Mouse (Mus musculus) CH12.LX (cell line): Measurements from ENCODE around the gene Dlg2. TPM values are rescaled to one million over a fixed set of nuclear protein-coding genes. Genes with fewer than 3 reads are reported as not detected.

Experiments
- DNase-seq: peaks from one replicate; pipeline ENCODE4 v3.0.0-alpha.2; 2013; ENCODE audit errors: extremely low read depth
- H3K27ac ChIP-seq: 2 replicates; pipeline ENCODE4 v1.5.1; 2012; ENCODE audit warnings: low read depth, mild to moderate bottlenecking, control low read depth, moderate library complexity; ENCODE audit not compliant: insufficient read depth
- H3K27me3 ChIP-seq: replicated peaks from 2 replicates; pipeline ENCODE3; 2012; ENCODE audit warnings: inconsistent platforms
- H3K36me3 ChIP-seq, 2 experiments: replicated peaks in 1 of 2; 2 replicates each; pipeline versions ENCODE3 to v1.6.1; 2012; ENCODE audit warnings: inconsistent platforms in 1 of 2, low read length in 1 of 2, mild to moderate bottlenecking in 1 of 2, mixed read lengths in 1 of 2, moderate library complexity in 1 of 2; ENCODE audit not compliant: control insufficient read depth in 1 of 2, insufficient read depth in 1 of 2
- H3K4me1 ChIP-seq, 2 experiments: 2 replicates each; pipeline ENCODE4 v1.6.1; 2012; ENCODE audit warnings: inconsistent platforms in 1 of 2, moderate library complexity in 1 of 2; ENCODE audit not compliant: insufficient read depth in 2 of 2, control insufficient read depth in 1 of 2
- H3K4me2 ChIP-seq: 2 replicates; pipeline ENCODE4 v1.6.1; 2012; ENCODE audit warnings: low read depth, mild to moderate bottlenecking, control low read depth; ENCODE audit not compliant: poor library complexity, insufficient read depth, severe bottlenecking
- H3K4me3 ChIP-seq, 3 experiments: fragments of 150-350 bp in 1 of 3; sonication (generic) in 1 of 3; replicated peaks in 1 of 3; 2 replicates each; pipeline versions ENCODE3 to v1.5.1; 2011 to 2012; ENCODE audit warnings: low read depth in 2 of 3, low read length in 2 of 3, mild to moderate bottlenecking in 2 of 3, moderate library complexity in 2 of 3, control low read depth in 1 of 3, improper control_type of control experiment in 1 of 3, inconsistent platforms in 1 of 3, mixed read lengths in 1 of 3; ENCODE audit not compliant: poor library complexity in 1 of 3
- H3K79me2 ChIP-seq: replicated peaks from 2 replicates; pipeline ENCODE4 v1.6.1; 2012; ENCODE audit warnings: mild to moderate bottlenecking, moderate library complexity; ENCODE audit not compliant: control insufficient read depth, poor library complexity, insufficient read depth, severe bottlenecking; ENCODE audit errors: extremely low read depth
- H3K9ac ChIP-seq: 2 replicates; pipeline ENCODE4 v1.6.1; 2012; ENCODE audit warnings: low read depth, mild to moderate bottlenecking, control low read depth, moderate library complexity; ENCODE audit not compliant: insufficient read depth
- H3K9me3 ChIP-seq: replicated peaks from 2 replicates; pipeline ENCODE3; 2012; ENCODE audit warnings: low read length, inconsistent platforms, mixed read lengths
- BHLHE40 ChIP-seq: IDR thresholded peaks from 2 replicates; pipeline ENCODE4 v1.6.1; 2011; ENCODE audit warnings: mild to moderate bottlenecking, low read depth, low read length, improper control_type of control experiment
- CHD1 ChIP-seq: IDR thresholded peaks from 2 replicates; pipeline ENCODE4 v1.6.1; 2012; ENCODE audit warnings: low read depth, low read length, improper control_type of control experiment, inconsistent platforms
- CHD2 ChIP-seq: IDR thresholded peaks from 2 replicates; pipeline ENCODE4 v1.6.1; 2011; ENCODE audit warnings: low read length, improper control_type of control experiment
- CTCF ChIP-seq, 2 experiments: IDR thresholded peaks in 1 of 2; conservative IDR thresholded peaks in 1 of 2; 2 replicates each; pipeline ENCODE4 v1.5.1; 2011 to 2012; ENCODE audit warnings: low read depth in 2 of 2, low read length in 2 of 2, improper control_type of control experiment in 1 of 2, inconsistent platforms in 1 of 2, mild to moderate bottlenecking in 1 of 2, moderate library complexity in 1 of 2
- E2F4 ChIP-seq: IDR thresholded peaks from 2 replicates; pipeline ENCODE4 v1.6.1; 2011; ENCODE audit warnings: low read depth, low read length, improper control_type of control experiment; ENCODE audit not compliant: insufficient replicate concordance
- ETS1 ChIP-seq: conservative IDR thresholded peaks from 2 replicates; pipeline ENCODE4 v1.6.1; 2012; ENCODE audit warnings: low read depth, mild to moderate bottlenecking, inconsistent platforms, low read length, improper control_type of control experiment, moderate library complexity
- IRF4 ChIP-seq: IDR thresholded peaks from 2 replicates; pipeline ENCODE4 v1.6.1; 2014; ENCODE audit warnings: low read depth, mild to moderate bottlenecking, inconsistent platforms, low read length, improper control_type of control experiment
- JUN ChIP-seq: IDR thresholded peaks from 2 replicates; pipeline ENCODE4 v1.6.1; 2011; ENCODE audit warnings: low read depth, mild to moderate bottlenecking, low read length, improper control_type of control experiment, moderate library complexity; ENCODE audit not compliant: insufficient read depth
- NELFE ChIP-seq: IDR thresholded peaks from 2 replicates; pipeline ENCODE4 v1.6.1; 2011; ENCODE audit warnings: low read depth, low read length, improper control_type of control experiment
- POLR2A ChIP-seq: IDR thresholded peaks from 2 replicates; pipeline ENCODE4 v1.6.1; 2011; ENCODE audit warnings: low read depth, mild to moderate bottlenecking, improper control_type of control experiment, low read length
- POLR2AphosphoS2 ChIP-seq: IDR thresholded peaks from 2 replicates; pipeline ENCODE4 v1.6.1; 2011; ENCODE audit warnings: low read depth, low read length, improper control_type of control experiment
- RAD21 ChIP-seq: IDR thresholded peaks from 2 replicates; pipeline ENCODE4 v1.6.1; 2011; ENCODE audit warnings: low read depth, mild to moderate bottlenecking, low read length, improper control_type of control experiment, moderate library complexity
- SIN3A ChIP-seq: IDR thresholded peaks from 2 replicates; pipeline ENCODE4 v1.6.1; 2012; ENCODE audit warnings: low read length, improper control_type of control experiment, inconsistent platforms
- SMC3 ChIP-seq: IDR thresholded peaks from 2 replicates; pipeline ENCODE4 v1.6.1; 2011; ENCODE audit warnings: low read depth, low read length, improper control_type of control experiment
- TCF12 ChIP-seq: IDR thresholded peaks from 2 replicates; pipeline ENCODE4 v1.6.1; 2014; ENCODE audit warnings: low read depth, mild to moderate bottlenecking, inconsistent platforms, low read length, improper control_type of control experiment
- USF1 ChIP-seq: IDR thresholded peaks from 2 replicates; pipeline ENCODE4 v1.6.1; 2014; ENCODE audit warnings: low read depth, mild to moderate bottlenecking, inconsistent platforms, low read length, improper control_type of control experiment
- USF2 ChIP-seq: conservative IDR thresholded peaks from 2 replicates; pipeline ENCODE4 v1.6.1; 2011; ENCODE audit warnings: low read depth, low read length, improper control_type of control experiment
- ZC3H11A ChIP-seq: IDR thresholded peaks from 2 replicates; pipeline ENCODE4 v1.6.1; 2012; ENCODE audit warnings: low read depth, mild to moderate bottlenecking, inconsistent platforms, low read length, improper control_type of control experiment
- ZKSCAN1 ChIP-seq: IDR thresholded peaks from 2 replicates; pipeline ENCODE4 v1.6.1; 2012; ENCODE audit warnings: low read depth, inconsistent platforms, low read length, improper control_type of control experiment, borderline replicate concordance
- dilution Hi-C: fragments of 300-500 bp; cut with MboI; formaldehyde crosslinking; loops from 2 replicates; pipeline ENCODE4 v1.14.3; 2020; ENCODE audit warnings: low sequenced_read_pairs; ENCODE audit not compliant: extremely low pct_unique_long_range_greater_than_20kb, extremely low pct_ligation_motif_present
- in situ Hi-C: fragments of 300-500 bp; cut with MboI; formaldehyde crosslinking; loops from 3 replicates; pipeline ENCODE4 v1.14.3; 2019; ENCODE audit warnings: low sequenced_read_pairs, low pct_ligation_motif_present, low pct_unique_long_range_greater_than_20kb, mixed read lengths
- polyA plus RNA-seq: library from polyadenylated mRNA; unstranded; fragments of >175 nt; gene quantifications from 2 replicates; pipeline ENCODE4 v1.2.1, GENCODE M21; 2012; ENCODE audit warnings: low read depth; ENCODE audit not compliant: insufficient read length
- total RNA-seq, 2 experiments: library from RNA; depleted of rRNA; stranded (reverse); fragments of 300-350 nt in 1 of 2; fragments of >200 nt in 1 of 2; gene quantifications; 2 replicates each; pipeline ENCODE4 v1.2.3; 2012 to 2014

The Dlg2 gene
- total and polyA plus RNA-seq, 3 experiments, result 0.36 TPM; not detected in 2

DNA sequence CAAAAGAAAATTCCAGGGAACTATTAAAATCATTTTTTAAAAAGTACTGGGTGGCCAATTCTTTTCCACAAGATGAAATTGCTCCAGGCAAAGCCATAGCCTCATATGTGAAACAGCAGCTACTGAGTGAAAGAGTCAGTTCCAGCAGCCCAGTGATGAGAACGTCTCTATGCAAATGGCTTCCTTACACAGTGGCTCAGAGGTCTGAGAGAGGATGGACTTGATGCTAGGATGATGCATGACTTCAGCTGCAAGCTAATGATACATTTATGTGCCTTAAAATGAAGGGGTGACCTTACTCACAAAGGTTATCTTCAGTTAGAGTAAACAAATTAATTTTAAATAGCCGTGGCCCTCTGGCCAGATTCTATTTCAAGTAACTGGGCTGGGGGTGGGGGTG lies 1420.5 kb downstream of the Dlg2 start:
- Histone ChIP-seq H3K9ac (no peak overlapping the region), H3K4me3 (no peak overlapping the region), H3K36me3 (no peaks in the 10 kb centered on the region), H3K9me3 (no peaks in the 10 kb centered on the region), H3K4me2 (no peak overlapping the region), H3K27me3 (no peaks in the 10 kb centered on the region), H3K79me2 (no peaks in the 10 kb centered on the region), H3K4me1 (no peaks in the 10 kb centered on the region), H3K27ac (no peak overlapping the region)
- peak; percentile 17 for DNase-seq
- in situ Hi-C loops (no loop called here), dilution Hi-C loops (no loop called here)
- TF ChIP-seq USF2 (no peak), SMC3 (no peak), CTCF (conservative IDR thresholded peaks at IDR 0.05 in 1 of 2, IDR thresholded peaks at IDR 0.05 in 1 of 2; ENCODE audit: low read depth in 2 of 2, low read length in 2 of 2) (no peak), ETS1 (no peak), USF1 (no peak), IRF4 (no peak), ZKSCAN1 (no peak), POLR2AphosphoS2 (no peak), RAD21 (no peak), BHLHE40 (no peak), JUN (no peak), CHD1 (no peak), POLR2A (no peak), ZC3H11A (no peak), E2F4 (no peak)

DNA sequence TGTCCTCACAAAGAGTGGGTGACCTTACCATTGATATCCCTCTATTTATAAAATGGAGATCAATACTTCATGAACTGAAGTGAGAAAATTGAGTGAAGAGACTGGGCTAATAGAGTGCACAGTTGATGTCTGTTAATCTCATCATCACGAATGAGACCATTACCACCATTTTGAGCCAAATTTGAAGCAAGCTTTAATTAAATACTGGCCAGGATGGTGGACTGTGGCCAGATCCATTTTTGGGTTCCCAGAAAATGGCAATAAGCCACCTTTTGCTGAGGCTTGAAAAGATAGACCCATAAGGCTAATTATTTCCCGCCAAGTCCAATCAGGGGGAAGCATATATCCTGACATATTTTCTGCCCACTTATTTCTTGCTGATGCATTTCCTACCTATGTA lies 1421.0 kb downstream of the Dlg2 start:
- DNase-seq, result no peak
- in situ Hi-C loops (no loop called here), dilution Hi-C loops (no loop called here)

More for the DNA sequence above, 1421.0 kb downstream of the Dlg2 start:
- no peak overlapping the region for H3K9ac ChIP-seq
- no peaks in the 10 kb centered on the region for H3K79me2 ChIP-seq
- H3K36me3 ChIP-seq, result no peaks in the 10 kb centered on the region
- no peaks in the 10 kb centered on the region for H3K9me3 ChIP-seq
- H3K27me3 ChIP-seq, result no peaks in the 10 kb centered on the region
- H3K4me2 ChIP-seq, result no peak overlapping the region
- no peak overlapping the region for H3K27ac ChIP-seq
- H3K4me1 ChIP-seq, result no peaks in the 10 kb centered on the region
- no peak overlapping the region for H3K4me3 ChIP-seq
- TF ChIP-seq NELFE, result no peak
- no peak for TF ChIP-seq TCF12
- TF ChIP-seq CHD2, result no peak
- TF ChIP-seq POLR2A, result no peak
- no peak for TF ChIP-seq CHD1
- no peak for TF ChIP-seq SIN3A
